Mouse (Mus musculus) bone marrow macrophage, adult 2 months (primary cell): ENCODE data around the gene Cdc14b.

Experiments used
- CTCF ChIP-seq: IDR thresholded peaks from 2 replicates; pipeline ENCODE4 v1.5.1; 2012; ENCODE audit warnings: low read depth, mild to moderate bottlenecking, low read length, moderate library complexity
- POLR2A ChIP-seq: IDR thresholded peaks from 2 replicates; pipeline ENCODE4 v1.6.1; 2012; ENCODE audit warnings: mild to moderate bottlenecking, low read depth, low read length, borderline replicate concordance

DNA sequence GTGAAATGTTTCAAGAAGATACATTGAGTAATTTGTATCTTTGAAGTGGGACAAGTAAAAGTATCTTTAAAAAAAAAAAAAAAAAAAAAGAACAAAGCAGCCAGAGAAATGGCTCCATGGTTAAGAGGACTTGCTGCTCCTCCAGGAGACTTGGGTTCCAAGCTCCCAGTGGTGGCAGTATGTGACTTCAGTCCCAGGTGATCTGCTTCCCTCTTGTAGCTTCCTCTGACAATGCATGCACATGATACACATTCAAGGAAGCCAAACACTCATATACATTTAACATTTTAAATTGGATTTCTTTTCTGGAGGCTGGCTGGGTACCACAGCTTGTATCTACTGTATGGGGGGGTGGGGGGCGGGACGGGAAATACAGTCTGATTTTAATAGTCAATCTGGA, 120.4 kb downstream of the Cdc14b start:
- TF ChIP-seq CTCF (no peak), POLR2A (no peak)
